In the genomic region with DNA sequence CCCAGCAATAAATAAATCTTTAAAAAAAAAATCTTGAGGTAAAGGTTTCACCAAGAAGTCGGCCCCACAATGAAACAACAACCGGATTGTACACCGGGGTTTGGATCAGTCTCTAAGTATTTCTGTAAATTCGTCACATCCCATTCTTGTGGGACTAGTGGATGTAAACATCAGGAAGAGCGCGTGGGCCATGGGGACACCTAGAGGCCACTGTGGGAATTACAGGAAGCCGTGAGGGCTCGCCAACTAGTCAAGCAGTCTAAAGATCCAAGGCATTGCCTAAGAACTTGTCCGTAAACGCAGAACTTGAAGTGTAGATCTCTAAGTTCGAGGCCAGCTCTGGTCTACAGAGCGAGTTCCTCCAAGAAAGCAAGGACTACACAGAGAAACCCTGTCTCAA, we compare ENCODE assay signal across 8 mouse cellular contexts. TPM values are rescaled to one million over a fixed set of nuclear protein-coding genes. Genes with fewer than 3 reads are reported as not detected.
DNase-seq lines count a peak whose midpoint lies in the region; ATAC-seq and TF ChIP-seq lines count a peak whose summit lies in the region.

No protein-coding gene starts in this region.

- H3K4me2 ChIP-seq in forebrain, embryonic 16.5 days (ENCODE audit: low read length) = no peak overlapping the region
- no peak overlapping the region for H3K4me2 ChIP-seq in lung, postnatal 0 days (replicated peaks; ENCODE audit: low read depth, low read length)

- DNase-seq in forebrain, embryonic 10.5 days (ENCODE audit: extremely low spot score, low spot score) = peak; percentile 55
- peak; percentile 59 for DNase-seq in ovary, postnatal 36 days (ENCODE audit: low spot score)
- DNase-seq in ovary, adult 18-20 months (ENCODE audit: low spot score) = no peak
- DNase-seq in cerebellum, adult 9-11 months = peak; percentile 52
- DNase-seq in lung, postnatal 0 days (ENCODE audit: low spot score) = peak; percentile 85
- DNase-seq in spleen, postnatal 4 days (ENCODE audit: low spot score in 2 of 2) = peak; percentile 54 to 81

- H3K36me3 ChIP-seq in forebrain, embryonic 10.5 days (replicated peaks) = peaks cover 17% of the 10 kb centered on the region
- H3K36me3 ChIP-seq in forebrain, embryonic 16.5 days (ENCODE audit: control insufficient read depth, insufficient read depth) = 0 out of 2 replicates have a peak, but pooled peaks cover 5% of the 10 kb centered on the region
- peaks cover 4% of the 10 kb centered on the region; the same call in 1 of the 2 replicates for H3K36me3 ChIP-seq in lung, postnatal 0 days (ENCODE audit: insufficient read depth, low read length)

- TF ChIP-seq EP300 in lung, postnatal 0 days (IDR thresholded peaks at IDR 0.05) = no peak

- no peak overlapping the region for H3K9ac ChIP-seq in forebrain, embryonic 16.5 days (replicated peaks; ENCODE audit: low read depth, low read length)
- H3K9ac ChIP-seq in lung, postnatal 0 days (replicated peaks; ENCODE audit: low read depth) = no peak overlapping the region

- no peak overlapping the region for H3K27ac ChIP-seq in forebrain, embryonic 10.5 days
- no peak overlapping the region for H3K27ac ChIP-seq in forebrain, embryonic 16.5 days (ENCODE audit: low read length)
- H3K27ac ChIP-seq in lung, postnatal 0 days (ENCODE audit: low read length) = no peak overlapping the region

- no peak overlapping the region for H3K4me3 ChIP-seq in forebrain, embryonic 10.5 days
- no peak overlapping the region for H3K4me3 ChIP-seq in forebrain, embryonic 16.5 days (replicated peaks; ENCODE audit: low read length)
- no peak overlapping the region for H3K4me3 ChIP-seq in lung, postnatal 0 days (ENCODE audit: low read depth, low read length)

- H3K9me3 ChIP-seq in forebrain, embryonic 10.5 days = no peaks in the 10 kb centered on the region
- H3K9me3 ChIP-seq in forebrain, embryonic 16.5 days (ENCODE audit: control insufficient read depth, low read length) = no peaks in the 10 kb centered on the region
- no peaks in the 10 kb centered on the region for H3K9me3 ChIP-seq in lung, postnatal 0 days (ENCODE audit: low read length)

- peaks cover 22% of the 10 kb centered on the region for H3K4me1 ChIP-seq in forebrain, embryonic 10.5 days
- peaks cover 6% of the 10 kb centered on the region for H3K4me1 ChIP-seq in forebrain, embryonic 16.5 days (replicated peaks; ENCODE audit: control insufficient read depth, insufficient read depth, low read length)
- peaks cover 9% of the 10 kb centered on the region; the same call in 1 of the 2 replicates for H3K4me1 ChIP-seq in lung, postnatal 0 days (ENCODE audit: insufficient read depth, low read depth, low read length)

- no peak for ATAC-seq in forebrain, embryonic 16.5 days
- peak; percentile 30 to 50; a peak in 1 of 4 replicates for ATAC-seq in hematopoietic stem cell, adult 5-6 weeks (replicated peaks in 1 of 2; ENCODE audit: insufficient read depth in 1 of 2, low FRiP score in 2 of 2, low TSS enrichment in 1 of 2, low read depth in 1 of 2, poor library complexity in 2 of 2, severe bottlenecking in 2 of 2)
- ATAC-seq in lung, postnatal 0 days = peak; percentile 18

- 39% methylated on average over 12 of the region's 12 CpGs for WGBS in forebrain, embryonic 10.5 days
- 42% methylated on average over 12 of the region's 12 CpGs for WGBS in forebrain, embryonic 16.5 days
- 30% methylated on average over 12 of the region's 12 CpGs for WGBS in lung, postnatal 0 days

- peaks cover 26% of the 10 kb centered on the region for H3K27me3 ChIP-seq in forebrain, embryonic 10.5 days (ENCODE audit: poor library complexity, severe bottlenecking)
- no peaks in the 10 kb centered on the region for H3K27me3 ChIP-seq in forebrain, embryonic 16.5 days (replicated peaks; ENCODE audit: control insufficient read depth, insufficient read depth, low read length)
- H3K27me3 ChIP-seq in lung, postnatal 0 days (replicated peaks; ENCODE audit: insufficient read depth, low read length) = no peaks in the 10 kb centered on the region

- TF ChIP-seq CTCF in lung, postnatal 0 days (IDR thresholded peaks at IDR 0.05) = peak; percentile 94

RNA-seq across cellular contexts. Expression of a gene that starts 2.0 kb away (rescaled TPM):
- polyA plus RNA-seq in forebrain, embryonic 10.5 days (2016; fragmentation: Nextera tagmentation; extraction: Ambion mirVana) = 5.4 and 6.2 TPM in 2 replicates
- 4.4 TPM in 2 replicates for polyA plus RNA-seq in forebrain, embryonic 16.5 days (2015; fragmentation: Nextera tagmentation; extraction: Ambion mirVana)
- total RNA-seq in hematopoietic stem cell, adult 5-6 weeks (2017) = 18.9 and 33.8 TPM in 2 replicates
- 36.1 and 37.8 TPM in 2 replicates for polyA plus RNA-seq in lung, postnatal 0 days (2015; fragmentation: Nextera tagmentation; extraction: Ambion mirVana)

RNA-seq across cellular contexts. Expression of a gene that starts 42.7 kb away (rescaled TPM):
- 16.4 and 17.5 TPM in 2 replicates for polyA plus RNA-seq in forebrain, embryonic 10.5 days (2016; fragmentation: Nextera tagmentation; extraction: Ambion mirVana)
- 27.2 and 27.6 TPM in 2 replicates for polyA plus RNA-seq in forebrain, embryonic 16.5 days (2015; fragmentation: Nextera tagmentation; extraction: Ambion mirVana)
- total RNA-seq in hematopoietic stem cell, adult 5-6 weeks (2017) = 41.6 and 43.4 TPM in 2 replicates
- polyA plus RNA-seq in lung, postnatal 0 days (2015; fragmentation: Nextera tagmentation; extraction: Ambion mirVana) = 15.3 and 16.4 TPM in 2 replicates
